Mouse (Mus musculus): Measurements from ENCODE around the gene Zc2hc1c. TPM values are rescaled to one million over a fixed set of nuclear protein-coding genes. Genes with fewer than 3 reads are reported as not detected.

The Zc2hc1c gene
- polyA plus RNA-seq, 1 experiment from 2014 or later, result 3.9 TPM

DNA sequence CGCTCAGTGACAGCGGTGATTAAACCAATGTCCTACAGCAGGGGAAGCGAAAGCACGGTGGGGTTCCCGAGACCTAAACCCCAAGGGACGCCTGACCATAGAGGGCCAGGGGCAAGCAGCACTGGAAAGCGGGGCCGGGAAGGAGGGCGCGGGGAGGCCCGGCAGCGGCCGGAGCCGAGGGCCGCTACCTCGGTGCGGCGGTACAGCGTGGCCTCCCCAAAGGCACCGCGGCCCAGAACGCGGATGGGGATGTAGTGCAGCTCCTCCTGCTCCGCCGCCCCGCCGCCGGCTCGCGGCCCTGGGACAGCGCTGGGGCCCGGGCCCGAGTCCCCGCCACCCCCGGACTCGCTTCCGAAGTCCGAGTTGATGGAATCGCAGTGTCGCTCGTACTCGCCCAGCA is 50.4 kb downstream of the Zc2hc1c start:
- ChIA-PET CTCF (interaction anchor here (1.1 to 1.2 kb wide), 2 partner anchors 8 to 149 kb away, joined by 4 read pairs; no protein-coding TSS in a partner anchor), POLR2A (interaction anchor here (0.5 to 0.8 kb wide), 8 partner anchors 9 to 248 kb away, joined by 3 to 10 read pairs (median 8); no protein-coding TSS in a partner anchor)
- H3K27me3 ChIP-seq, result no peaks in the 10 kb centered on the region
- DNase-seq (ENCODE audit: low read depth, low spot score), result no peak
- in situ Hi-C loops (cut with MboI; ENCODE audit: low pct_unique_long_range_greater_than_20kb), result loop anchor here (25.0 kb wide), 1 partner anchor 748 kb away; the partner anchor contains the start of genes Ift43 and Tgfb3
- ATAC-seq, result peak; percentile 63
- no peak for TF ChIP-seq CTCF (IDR thresholded peaks at IDR 0.05)

DNA sequence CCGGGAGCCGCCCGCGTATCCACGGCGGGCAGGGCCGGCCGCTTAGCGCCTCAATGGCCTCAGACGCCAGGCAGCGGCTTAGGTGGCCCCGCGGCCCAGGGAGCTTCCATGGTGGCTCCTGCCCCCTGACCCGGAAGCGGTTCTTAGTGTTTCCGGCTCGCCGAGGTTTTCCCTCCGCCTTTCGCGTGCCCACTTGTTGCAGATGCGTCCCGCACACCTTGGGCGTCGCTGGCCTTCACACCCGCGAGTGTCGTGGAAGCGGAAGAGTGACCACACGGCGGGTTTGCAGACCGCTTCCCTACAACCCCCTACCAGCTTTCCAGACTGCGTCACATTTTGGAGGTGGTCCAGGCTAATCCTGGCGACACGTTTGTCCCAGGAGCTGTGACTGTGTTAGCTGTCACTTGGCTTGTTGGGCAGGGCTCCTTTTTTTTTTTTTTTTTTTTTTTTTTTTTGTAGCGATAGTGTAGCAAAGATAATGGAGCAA is 50.9 kb downstream of the Zc2hc1c start, which contains the start of gene Nek9:
Nek9 (minus strand) TSS at position 120 of the 487 bp plus-strand sequence.
- POLR2A ChIA-PET, result interaction anchor here (0.5 to 1.6 kb wide), 4 partner anchors 42 to 269 kb away, joined by 3 to 8 read pairs (median 4); no protein-coding TSS in a partner anchor
- peak; percentile 65 for ATAC-seq
- CTCF ChIA-PET, result interaction anchor here (1.0 to 1.5 kb wide), 3 partner anchors 140 to 154 kb away, joined by 3 to 4 read pairs (median 4); no protein-coding TSS in a partner anchor
- no peaks in the 10 kb centered on the region for H3K27me3 ChIP-seq
- DNase-seq (ENCODE audit: low read depth, low spot score), result no peak
- in situ Hi-C loops (cut with MboI; ENCODE audit: low pct_unique_long_range_greater_than_20kb), result loop anchor here (25.0 kb wide), 1 partner anchor 748 kb away; the partner anchor contains the start of genes Ift43 and Tgfb3
- TF ChIP-seq CTCF (IDR thresholded peaks at IDR 0.05), result no peak

DNA sequence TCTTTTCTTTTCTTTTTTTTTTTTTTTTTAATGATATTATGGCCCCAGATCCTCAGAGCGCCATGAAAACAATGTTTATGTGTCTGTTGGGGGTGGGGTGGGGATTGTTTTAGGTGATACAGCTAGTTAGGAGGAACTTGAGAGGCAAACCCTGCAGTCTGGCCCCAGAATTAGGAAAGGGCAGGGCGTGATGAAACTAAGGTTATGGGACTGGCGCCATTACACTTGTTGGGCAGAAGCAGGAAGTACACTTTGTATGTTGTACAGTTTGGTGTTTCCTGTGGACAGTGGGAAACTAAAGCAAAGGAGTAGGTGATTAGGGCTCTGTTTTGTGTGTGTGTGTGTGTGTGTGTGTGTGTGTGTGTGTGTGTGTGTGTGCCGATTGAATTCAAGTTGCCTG is 51.6 kb downstream of the Zc2hc1c start:
- CTCF ChIA-PET, result interaction anchor here (1.0 to 1.5 kb wide), 3 partner anchors 139 to 153 kb away, joined by 3 to 5 read pairs (median 4); no protein-coding TSS in a partner anchor
- POLR2A ChIA-PET, result interaction anchor here (0.6 to 1.6 kb wide), 4 partner anchors 120 to 324 kb away, joined by 3 to 5 read pairs (median 4); no protein-coding TSS in a partner anchor
- ATAC-seq (no peak), DNase-seq (ENCODE audit: low read depth, low spot score) (no peak)
- TF ChIP-seq CTCF (IDR thresholded peaks at IDR 0.05), result no peak
- H3K27me3 ChIP-seq, result no peaks in the 10 kb centered on the region
- in situ Hi-C loops (cut with MboI; ENCODE audit: low pct_unique_long_range_greater_than_20kb), result loop anchor here (5.0 to 25.0 kb wide), 3 partner anchors 147 to 747 kb away; partner anchors contain the start of genes Ift43 and Tgfb3

- ChIA-PET POLR2A (no interaction called here), CTCF (no interaction called here)
- H3K27me3 ChIP-seq, result no peaks in the 10 kb centered on the region
- no peak for ATAC-seq
- TF ChIP-seq CTCF (IDR thresholded peaks at IDR 0.05), result peak; percentile 54
- no peak for DNase-seq (ENCODE audit: low read depth, low spot score)
- in situ Hi-C loops (cut with MboI; ENCODE audit: low pct_unique_long_range_greater_than_20kb), result loop anchor here (5.0 to 25.0 kb wide), 3 partner anchors 146 to 746 kb away; partner anchors contain the start of genes Ift43 and Tgfb3
These were observed 52.7 kb downstream of the Zc2hc1c start for GRCm38 (mm10) chr12:85341131-85341530.

DNA sequence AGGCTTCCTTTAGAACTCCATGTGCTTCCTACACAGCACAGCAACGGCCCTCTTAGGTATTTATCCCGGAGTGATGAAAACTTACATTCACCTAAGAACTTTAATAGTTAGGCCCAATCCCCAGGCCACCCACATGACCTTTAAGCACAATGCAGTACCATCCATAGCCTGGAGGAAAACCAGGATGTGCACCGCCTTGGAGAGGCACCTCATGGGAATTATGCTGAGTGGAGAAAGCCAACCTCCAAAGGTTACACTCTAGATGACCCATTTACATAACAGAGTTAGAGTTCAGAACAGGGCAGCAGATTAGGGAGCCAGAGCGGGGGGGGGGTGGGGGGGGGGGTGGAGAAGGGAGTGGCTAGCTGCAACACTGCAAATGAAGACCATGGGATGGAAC is 53.9 kb downstream of the Zc2hc1c start:
- in situ Hi-C loops (cut with MboI; ENCODE audit: low pct_unique_long_range_greater_than_20kb), result loop anchor here (5.0 to 25.0 kb wide), 3 partner anchors 145 to 745 kb away; partner anchors contain the start of genes Ift43 and Tgfb3
- DNase-seq (ENCODE audit: low read depth, low spot score), result no peak
- no peaks in the 10 kb centered on the region for H3K27me3 ChIP-seq
- CTCF ChIA-PET, result interaction anchor here (1.6 kb wide), 1 partner anchor 147 kb away, joined by 3 read pairs; no protein-coding TSS in a partner anchor
- TF ChIP-seq CTCF (IDR thresholded peaks at IDR 0.05), result no peak
- no peak for ATAC-seq
- POLR2A ChIA-PET, result no interaction called here

- POLR2A ChIA-PET, result interaction anchor here (0.6 kb wide), 1 partner anchor 19 kb away, joined by 3 read pairs; no protein-coding TSS in a partner anchor
- in situ Hi-C loops (cut with MboI; ENCODE audit: low pct_unique_long_range_greater_than_20kb), result loop anchor here (5.0 to 25.0 kb wide), 3 partner anchors 143 to 743 kb away; partner anchors contain the start of genes Ift43 and Tgfb3
- DNase-seq (ENCODE audit: low read depth, low spot score) (no peak), ATAC-seq (no peak)
- CTCF ChIA-PET, result interaction anchor here (6.1 kb wide), 1 partner anchor 145 kb away, joined by 84 read pairs; no protein-coding TSS in a partner anchor
- no peak for TF ChIP-seq CTCF (IDR thresholded peaks at IDR 0.05)
- no peaks in the 10 kb centered on the region for H3K27me3 ChIP-seq
These were observed 55.9 kb downstream of the Zc2hc1c start for GRCm38 (mm10) chr12:85344252-85344651.

DNA sequence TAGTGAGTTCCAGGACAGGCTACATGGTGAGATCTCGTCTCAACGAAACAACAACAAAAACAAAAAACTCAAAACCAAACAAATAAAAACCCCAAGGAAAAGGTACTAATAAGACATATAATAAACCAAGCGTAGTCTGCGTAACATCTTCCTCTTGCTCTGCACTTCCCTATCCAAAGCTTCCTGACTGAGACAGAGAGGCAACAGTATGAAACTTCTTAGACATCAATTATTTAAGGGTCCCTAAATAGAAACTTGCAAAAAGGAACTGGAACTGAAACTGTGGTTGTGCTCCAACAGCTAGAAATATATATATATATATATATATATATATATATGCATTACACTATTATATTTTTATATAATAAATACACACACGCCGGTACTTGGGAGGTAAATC is 57.2 kb downstream of the Zc2hc1c start:
- ATAC-seq (no peak), DNase-seq (ENCODE audit: low read depth, low spot score) (no peak)
- in situ Hi-C loops (cut with MboI; ENCODE audit: low pct_unique_long_range_greater_than_20kb), result loop anchor here (25.0 kb wide), 1 partner anchor 742 kb away; the partner anchor contains the start of genes Ift43 and Tgfb3
- TF ChIP-seq CTCF (IDR thresholded peaks at IDR 0.05), result no peak
- CTCF ChIA-PET, result interaction anchor here (1.4 to 6.1 kb wide), 3 partner anchors 15 to 151 kb away, joined by 4 to 84 read pairs (median 4); no protein-coding TSS in a partner anchor
- POLR2A ChIA-PET, result interaction anchor here (0.5 to 1.1 kb wide), 4 partner anchors 9 to 111 kb away, joined by 3 to 4 read pairs (median 4); no protein-coding TSS in a partner anchor
- no peaks in the 10 kb centered on the region for H3K27me3 ChIP-seq

GRCm38 (mm10) chr12:85346374-85346773 is 58.0 kb downstream of the Zc2hc1c start:
- in situ Hi-C loops (cut with MboI; ENCODE audit: low pct_unique_long_range_greater_than_20kb), result loop anchor here (25.0 kb wide), 1 partner anchor 741 kb away; the partner anchor contains the start of genes Ift43 and Tgfb3
- peak; percentile 61 for TF ChIP-seq CTCF (IDR thresholded peaks at IDR 0.05)
- ChIA-PET CTCF (interaction anchor here (0.9 to 6.1 kb wide), 8 partner anchors 8 to 143 kb away, joined by 3 to 84 read pairs (median 4); partner anchors contain the start of gene Fos), POLR2A (interaction anchor here (0.6 to 1.1 kb wide), 4 partner anchors 35 to 141 kb away, joined by 3 to 4 read pairs (median 3); no protein-coding TSS in a partner anchor)
- ATAC-seq (no peak), DNase-seq (ENCODE audit: low read depth, low spot score) (no peak)
- no peaks in the 10 kb centered on the region for H3K27me3 ChIP-seq

- CTCF ChIA-PET, result interaction anchor here (0.8 to 6.1 kb wide), 10 partner anchors 9 to 143 kb away, joined by 3 to 84 read pairs (median 4); partner anchors contain the start of gene Fos
- ATAC-seq (no peak), DNase-seq (ENCODE audit: low read depth, low spot score) (no peak)
- in situ Hi-C loops (cut with MboI; ENCODE audit: low pct_unique_long_range_greater_than_20kb), result loop anchor here (25.0 kb wide), 1 partner anchor 740 kb away; the partner anchor contains the start of genes Ift43 and Tgfb3
- POLR2A ChIA-PET, result interaction anchor here (0.7 to 1.3 kb wide), 3 partner anchors 110 to 140 kb away, joined by 3 to 7 read pairs (median 3); partner anchors contain the start of gene Fos
- H3K27me3 ChIP-seq, result no peaks in the 10 kb centered on the region
- no peak for TF ChIP-seq CTCF (IDR thresholded peaks at IDR 0.05)
These were observed 58.8 kb downstream of the Zc2hc1c start for GRCm38 (mm10) chr12:85347196-85347595.

- no peaks in the 10 kb centered on the region for H3K27me3 ChIP-seq
- in situ Hi-C loops (cut with MboI; ENCODE audit: low pct_unique_long_range_greater_than_20kb), result loop anchor here (25.0 kb wide), 1 partner anchor 739 kb away; the partner anchor contains the start of genes Ift43 and Tgfb3
- CTCF ChIA-PET, result interaction anchor here (1.4 to 6.1 kb wide), 2 partner anchors 107 to 141 kb away, joined by 4 to 84 read pairs; no protein-coding TSS in a partner anchor
- DNase-seq (ENCODE audit: low read depth, low spot score) (no peak), ATAC-seq (peak; percentile 49)
- no peak for TF ChIP-seq CTCF (IDR thresholded peaks at IDR 0.05)
- POLR2A ChIA-PET, result no interaction called here
These were observed 59.9 kb downstream of the Zc2hc1c start for GRCm38 (mm10) chr12:85348338-85348737.

Other genes with a start within 250 kb of the Zc2hc1c start
- 2.7 TPM for gene Prox2, start 177.8 kb upstream of the Zc2hc1c start, polyA plus RNA-seq (2021)
- gene Dlst, start 177.8 kb upstream of the Zc2hc1c start, polyA plus RNA-seq (2021), result 194 TPM
- 0.60 TPM for gene Rps6kl1, start 137.3 kb upstream of the Zc2hc1c start, polyA plus RNA-seq (2021)
- gene Pgf, start 110.8 kb upstream of the Zc2hc1c start, polyA plus RNA-seq (2021), result 0.41 TPM
- gene Eif2b2, start 69.1 kb upstream of the Zc2hc1c start, polyA plus RNA-seq (2021), result 68.8 TPM
- 9.3 TPM for gene Mlh3, start 18.0 kb upstream of the Zc2hc1c start, polyA plus RNA-seq (2021)
- gene Acyp1, start 153 bp upstream of the Zc2hc1c start, polyA plus RNA-seq (2021), result 19.9 TPM
- 82.4 TPM for gene Nek9, start 50.8 kb downstream of the Zc2hc1c start, polyA plus RNA-seq (2021)
- gene Tmed10, start 86.3 kb downstream of the Zc2hc1c start, polyA plus RNA-seq (2021), result 238 TPM
- gene Fos, start 185.3 kb downstream of the Zc2hc1c start, polyA plus RNA-seq (2021), result 678 TPM

Data from Patski (cell line).